Mouse (Mus musculus): ENCODE results near the gene Nedd9. TPM values are rescaled to one million over a fixed set of nuclear protein-coding genes. Genes with fewer than 3 reads are reported as not detected.

The Nedd9 gene
- polyA plus RNA-seq, 1 experiment, result 65.6 TPM

DNA sequence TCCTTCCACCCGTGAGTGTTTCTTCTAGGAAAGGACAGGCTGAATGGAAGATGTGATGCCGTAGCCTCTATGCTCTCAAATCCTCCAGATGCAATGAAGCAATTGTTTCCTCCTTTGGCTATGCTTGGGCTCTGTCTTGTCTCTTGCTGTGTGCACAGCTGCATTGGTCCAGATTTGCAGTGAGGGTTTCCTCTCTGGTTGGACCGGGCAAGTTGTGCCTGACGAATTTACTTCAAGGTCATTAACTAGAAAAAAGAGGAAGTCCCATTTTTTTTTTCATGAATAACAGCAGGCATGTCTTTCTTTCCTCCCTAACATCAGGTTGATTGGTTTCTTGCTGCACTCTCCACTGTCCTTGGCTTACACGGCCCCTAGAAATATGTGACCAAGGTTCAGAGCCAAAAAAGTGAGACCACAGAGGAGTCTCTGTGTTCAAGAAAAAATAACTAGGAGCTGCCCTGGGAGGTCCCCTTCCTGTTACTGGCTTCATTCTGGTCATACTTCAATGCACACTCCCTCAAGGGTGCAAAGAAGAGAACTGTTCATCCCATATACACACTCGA lies 84.6 kb downstream of the Nedd9 start:
- TF ChIP-seq CTCF (IDR thresholded peaks at IDR 0.05; ENCODE audit: borderline replicate concordance, insufficient read depth, low read length) (no peak), POLR2A (IDR thresholded peaks at IDR 0.05; ENCODE audit: low read depth, low read length) (no peak)
- Histone ChIP-seq H3K4me1 (ENCODE audit: control insufficient read depth, insufficient read depth, low read length) (peaks cover 22% of the 10 kb centered on the region), H3K27ac (ENCODE audit: insufficient read depth, low read length) (no peak overlapping the region), H3K4me3 (ENCODE audit: insufficient read depth, low read length) (no peak overlapping the region)

GRCm38 (mm10) chr13:41401775-41402174 lies 85.4 kb downstream of the Nedd9 start:
- H3K27ac ChIP-seq (ENCODE audit: insufficient read depth, low read length), result no peak overlapping the region
- no peak for TF ChIP-seq CTCF (IDR thresholded peaks at IDR 0.05; ENCODE audit: borderline replicate concordance, insufficient read depth, low read length)
- TF ChIP-seq POLR2A (IDR thresholded peaks at IDR 0.05; ENCODE audit: low read depth, low read length), result no peak
- no peak overlapping the region for H3K4me3 ChIP-seq (ENCODE audit: insufficient read depth, low read length)
- peaks cover 25% of the 10 kb centered on the region for H3K4me1 ChIP-seq (ENCODE audit: control insufficient read depth, insufficient read depth, low read length)

- no peak for TF ChIP-seq CTCF (IDR thresholded peaks at IDR 0.05; ENCODE audit: borderline replicate concordance, insufficient read depth, low read length)
- no peak for TF ChIP-seq POLR2A (IDR thresholded peaks at IDR 0.05; ENCODE audit: low read depth, low read length)
- Histone ChIP-seq H3K4me1 (ENCODE audit: control insufficient read depth, insufficient read depth, low read length) (peaks cover 25% of the 10 kb centered on the region), H3K27ac (ENCODE audit: insufficient read depth, low read length) (no peak overlapping the region), H3K4me3 (ENCODE audit: insufficient read depth, low read length) (no peak overlapping the region)
Measured at GRCm38 (mm10) chr13:41400289-41400688, 86.9 kb downstream of the Nedd9 start.

DNA sequence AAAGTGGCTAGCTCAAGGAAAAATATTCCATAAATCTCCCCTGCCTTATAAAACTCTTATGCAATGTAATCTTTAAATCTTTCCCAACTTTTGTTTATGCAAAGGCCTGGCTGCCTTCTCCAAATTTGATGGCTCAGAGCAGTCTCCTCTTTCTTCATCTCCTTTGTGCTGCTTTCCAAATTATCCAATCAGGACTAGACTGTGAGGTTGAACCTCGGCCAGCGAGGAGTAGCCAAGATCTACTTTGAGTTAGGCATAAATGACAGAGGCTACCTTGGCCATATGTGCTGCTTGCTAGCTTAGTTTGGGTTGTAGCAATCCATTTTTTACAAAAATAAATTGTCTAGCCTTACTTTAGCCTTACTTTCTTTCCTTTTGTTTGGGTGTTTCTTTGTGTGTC lies 95.0 kb downstream of the Nedd9 start:
- H3K27ac ChIP-seq (ENCODE audit: insufficient read depth, low read length), result no peak overlapping the region
- peaks cover 4% of the 10 kb centered on the region; the same call in 1 of the 2 replicates for H3K4me1 ChIP-seq (ENCODE audit: control insufficient read depth, insufficient read depth, low read length)
- TF ChIP-seq POLR2A (IDR thresholded peaks at IDR 0.05; ENCODE audit: low read depth, low read length) (no peak), CTCF (IDR thresholded peaks at IDR 0.05; ENCODE audit: borderline replicate concordance, insufficient read depth, low read length) (no peak)

GRCm38 (mm10) chr13:41390698-41391097 lies 96.5 kb downstream of the Nedd9 start:
- Histone ChIP-seq H3K4me3 (ENCODE audit: insufficient read depth, low read length) (no peak overlapping the region), H3K27ac (ENCODE audit: insufficient read depth, low read length) (no peak overlapping the region), H3K4me1 (ENCODE audit: control insufficient read depth, insufficient read depth, low read length) (no peaks in the 10 kb centered on the region)
- no peak for TF ChIP-seq POLR2A (IDR thresholded peaks at IDR 0.05; ENCODE audit: low read depth, low read length)

More for the DNA sequence above, 95.0 kb downstream of the Nedd9 start:
- H3K4me3 ChIP-seq (ENCODE audit: insufficient read depth, low read length), result no peak overlapping the region

- Histone ChIP-seq H3K4me3 (ENCODE audit: insufficient read depth, low read length) (no peak overlapping the region), H3K27ac (ENCODE audit: insufficient read depth, low read length) (peak overlapping the region; percentile 80), H3K4me1 (ENCODE audit: control insufficient read depth, insufficient read depth, low read length) (no peaks in the 10 kb centered on the region; the same call in 1 of the 2 replicates)
- TF ChIP-seq CTCF (IDR thresholded peaks at IDR 0.05; ENCODE audit: borderline replicate concordance, insufficient read depth, low read length) (no peak), POLR2A (IDR thresholded peaks at IDR 0.05; ENCODE audit: low read depth, low read length) (no peak)
Measured at GRCm38 (mm10) chr13:41386581-41386980, 100.6 kb downstream of the Nedd9 start.

DNA sequence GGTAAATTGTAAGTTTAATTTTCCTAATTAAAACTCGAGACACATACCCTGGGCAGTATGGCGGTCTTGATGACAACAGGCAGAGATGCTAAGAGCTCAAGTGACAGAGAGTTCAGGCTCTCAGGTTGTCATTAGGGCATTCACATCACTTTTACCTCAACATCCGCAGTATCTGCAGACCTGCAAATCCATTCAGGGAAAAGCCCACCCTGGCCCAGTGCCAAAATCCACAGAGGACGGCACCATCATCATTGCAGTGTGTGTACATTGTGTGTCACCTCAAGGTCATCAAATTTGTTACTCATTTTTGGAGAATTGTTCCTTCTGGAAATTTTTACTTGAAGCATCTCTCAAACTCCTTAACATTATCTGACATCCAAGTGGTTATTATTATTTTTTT lies 102.3 kb downstream of the Nedd9 start:
- Histone ChIP-seq H3K4me1 (ENCODE audit: control insufficient read depth, insufficient read depth, low read length) (no peaks in the 10 kb centered on the region; the same call in 1 of the 2 replicates), H3K27ac (ENCODE audit: insufficient read depth, low read length) (no peak overlapping the region), H3K4me3 (ENCODE audit: insufficient read depth, low read length) (no peak overlapping the region)
- no peak for TF ChIP-seq POLR2A (IDR thresholded peaks at IDR 0.05; ENCODE audit: low read depth, low read length)
- TF ChIP-seq CTCF (IDR thresholded peaks at IDR 0.05; ENCODE audit: borderline replicate concordance, insufficient read depth, low read length), result no peak

DNA sequence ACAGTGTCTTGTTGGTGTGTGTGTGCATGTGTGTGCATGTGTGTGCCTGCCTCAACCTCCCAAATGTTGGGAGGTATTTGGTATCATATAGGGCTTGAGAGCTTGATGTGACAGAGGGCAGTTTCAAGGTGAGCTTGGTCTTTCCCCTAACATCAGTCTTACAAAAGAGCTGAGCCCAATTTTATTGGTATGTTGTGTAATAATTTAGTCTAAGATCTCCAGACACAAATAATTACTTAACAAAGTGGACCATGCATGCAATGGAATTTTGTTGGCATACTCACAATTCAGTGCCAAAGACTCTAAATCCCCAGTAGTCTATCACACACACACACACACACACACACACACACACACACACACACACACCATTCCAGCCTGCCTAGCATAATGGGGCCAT lies 104.5 kb downstream of the Nedd9 start:
- no peak overlapping the region for H3K4me3 ChIP-seq (ENCODE audit: insufficient read depth, low read length)
- no peaks in the 10 kb centered on the region; the same call in 1 of the 2 replicates for H3K4me1 ChIP-seq (ENCODE audit: control insufficient read depth, insufficient read depth, low read length)
- TF ChIP-seq CTCF (IDR thresholded peaks at IDR 0.05; ENCODE audit: borderline replicate concordance, insufficient read depth, low read length) (no peak), POLR2A (IDR thresholded peaks at IDR 0.05; ENCODE audit: low read depth, low read length) (no peak)
- no peak overlapping the region for H3K27ac ChIP-seq (ENCODE audit: insufficient read depth, low read length)

GRCm38 (mm10) chr13:41381806-41382546 lies 105.2 kb downstream of the Nedd9 start:
- Histone ChIP-seq H3K4me3 (ENCODE audit: insufficient read depth, low read length) (no peak overlapping the region), H3K27ac (ENCODE audit: insufficient read depth, low read length) (no peak overlapping the region), H3K4me1 (ENCODE audit: control insufficient read depth, insufficient read depth, low read length) (no peaks in the 10 kb centered on the region; the same call in 1 of the 2 replicates)
- TF ChIP-seq CTCF (IDR thresholded peaks at IDR 0.05; ENCODE audit: borderline replicate concordance, insufficient read depth, low read length) (no peak), POLR2A (IDR thresholded peaks at IDR 0.05; ENCODE audit: low read depth, low read length) (no peak)
